Mouse (Mus musculus): ENCODE results near the gene Prok2. TPM values are rescaled to one million over a fixed set of nuclear protein-coding genes. Genes with fewer than 3 reads are reported as not detected.

Gene Prok2
- polyA plus RNA-seq, 1 experiment, result not detected

DNA sequence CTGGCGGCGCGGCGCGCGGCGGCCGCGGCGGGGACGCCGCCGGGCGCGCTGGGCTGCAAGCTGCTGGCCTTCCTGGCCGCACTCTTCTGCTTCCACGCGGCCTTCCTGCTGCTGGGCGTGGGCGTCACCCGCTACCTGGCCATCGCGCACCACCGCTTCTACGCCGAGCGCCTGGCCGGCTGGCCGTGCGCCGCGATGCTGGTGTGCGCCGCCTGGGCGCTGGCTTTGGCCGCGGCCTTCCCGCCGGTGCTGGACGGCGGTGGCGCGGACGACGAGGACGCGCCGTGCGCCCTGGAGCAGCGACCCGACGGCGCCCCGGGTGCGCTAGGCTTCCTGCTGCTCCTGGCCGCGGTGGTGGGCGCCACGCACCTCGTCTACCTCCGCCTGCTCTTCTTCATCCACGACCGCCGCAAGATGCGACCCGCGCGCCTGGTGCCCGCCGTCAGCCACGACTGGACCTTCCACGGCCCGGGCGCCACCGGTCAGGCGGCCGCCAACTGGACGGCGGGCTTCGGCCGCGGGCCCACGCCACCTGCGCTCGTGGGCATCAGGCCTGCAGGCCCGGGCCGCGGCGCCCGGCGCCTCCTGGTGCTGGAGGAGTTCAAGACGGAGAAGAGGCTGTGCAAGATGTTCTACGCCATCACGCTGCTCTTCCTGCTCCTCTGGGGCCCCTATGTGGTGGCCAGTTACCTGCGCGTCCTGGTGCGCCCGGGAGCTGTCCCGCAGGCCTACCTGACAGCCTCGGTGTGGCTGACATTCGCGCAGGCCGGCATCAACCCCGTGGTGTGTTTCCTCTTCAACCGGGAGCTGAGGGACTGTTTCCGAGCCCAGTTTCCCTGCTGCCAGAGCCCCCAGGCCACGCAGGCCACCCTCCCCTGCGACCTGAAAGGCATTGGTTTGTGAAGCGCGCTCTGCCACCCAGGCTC is 33.0 kb downstream of the Prok2 start:
- TF ChIP-seq CTCF (IDR thresholded peaks at IDR 0.05; ENCODE audit: extremely low read depth, insufficient read length, insufficient replicate concordance, low read depth, low read length), result no peak
- TF ChIP-seq POLR2A (IDR thresholded peaks at IDR 0.05; ENCODE audit: low read depth, low read length), result no peak
- 3% methylated on average over 110 of the region's 110 CpGs for whole genome bisulfite sequencing
- H3K27me3 ChIP-seq (ENCODE audit: control insufficient read depth, insufficient read depth, low read length), result peaks cover 27% of the 10 kb centered on the region

DNA sequence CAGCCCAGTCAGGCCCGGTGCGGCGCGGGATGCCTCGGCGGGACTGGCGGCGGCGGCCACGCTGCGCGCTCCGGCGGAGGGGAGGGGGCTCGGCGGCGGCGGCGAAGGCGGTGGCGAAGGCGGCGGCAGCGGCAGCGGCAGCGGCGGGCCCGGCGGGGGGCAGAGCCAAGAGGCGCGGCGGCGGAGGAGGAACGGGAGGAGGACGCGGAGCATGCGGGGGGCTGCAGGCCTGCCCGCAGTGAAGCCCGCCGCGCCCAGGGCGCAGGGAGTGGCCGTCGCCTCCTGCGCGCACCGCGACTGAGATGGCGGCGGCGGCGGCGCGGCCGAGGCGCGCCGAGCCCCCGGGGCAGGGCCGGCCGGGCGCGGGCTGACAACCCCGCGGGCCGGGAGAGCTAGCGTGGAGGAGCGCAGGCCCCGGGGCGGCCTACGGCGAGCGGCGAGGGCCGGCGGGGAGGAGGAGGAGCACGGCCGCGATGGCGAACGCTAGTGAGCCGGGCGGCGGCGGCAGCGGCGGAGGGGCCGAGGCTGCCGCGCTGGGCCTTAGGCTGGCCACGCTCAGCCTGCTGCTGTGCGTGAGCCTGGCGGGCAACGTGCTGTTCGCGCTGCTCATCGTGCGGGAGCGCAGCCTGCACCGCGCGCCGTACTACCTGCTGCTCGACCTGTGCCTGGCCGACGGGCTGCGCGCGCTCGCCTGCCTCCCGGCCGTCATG is 33.8 kb downstream of the Prok2 start, which contains the start of gene Gpr27:
Gene Gpr27 (plus strand): TSS at position 474 of the 710 bp plus-strand sequence.
- no peak for TF ChIP-seq POLR2A (IDR thresholded peaks at IDR 0.05; ENCODE audit: low read depth, low read length)
- TF ChIP-seq CTCF (IDR thresholded peaks at IDR 0.05; ENCODE audit: extremely low read depth, insufficient read length, insufficient replicate concordance, low read depth, low read length), result no peak
- peaks cover 2% of the 10 kb centered on the region; the same call in 1 of the 2 replicates for H3K4me1 ChIP-seq (ENCODE audit: control insufficient read depth, insufficient read depth, insufficient read length, low read length)
- H3K27me3 ChIP-seq (ENCODE audit: control insufficient read depth, insufficient read depth, low read length), result peaks cover 26% of the 10 kb centered on the region
- no peak within 1 kb of the TSS for H3K27ac ChIP-seq (ENCODE audit: insufficient read depth, low read depth, low read length)
- WGBS, result 1% methylated on average over 101 of the region's 112 CpGs
- no peaks in the 10 kb centered on the region for H3K36me3 ChIP-seq (ENCODE audit: control insufficient read depth, insufficient read depth, low read length)
- peak within 1 kb of the TSS; percentile 82 for H3K4me3 ChIP-seq (ENCODE audit: low read depth, low read length)

More for the DNA sequence above, 33.0 kb downstream of the Prok2 start:
- H3K4me1 ChIP-seq (ENCODE audit: control insufficient read depth, insufficient read depth, insufficient read length, low read length), result peaks cover 2% of the 10 kb centered on the region; the same call in 1 of the 2 replicates
- no peak overlapping the region for H3K27ac ChIP-seq (ENCODE audit: insufficient read depth, low read depth, low read length)
- H3K4me3 ChIP-seq (ENCODE audit: low read depth, low read length), result peak overlapping the region; percentile 82
- no peaks in the 10 kb centered on the region for H3K36me3 ChIP-seq (ENCODE audit: control insufficient read depth, insufficient read depth, low read length)

DNA sequence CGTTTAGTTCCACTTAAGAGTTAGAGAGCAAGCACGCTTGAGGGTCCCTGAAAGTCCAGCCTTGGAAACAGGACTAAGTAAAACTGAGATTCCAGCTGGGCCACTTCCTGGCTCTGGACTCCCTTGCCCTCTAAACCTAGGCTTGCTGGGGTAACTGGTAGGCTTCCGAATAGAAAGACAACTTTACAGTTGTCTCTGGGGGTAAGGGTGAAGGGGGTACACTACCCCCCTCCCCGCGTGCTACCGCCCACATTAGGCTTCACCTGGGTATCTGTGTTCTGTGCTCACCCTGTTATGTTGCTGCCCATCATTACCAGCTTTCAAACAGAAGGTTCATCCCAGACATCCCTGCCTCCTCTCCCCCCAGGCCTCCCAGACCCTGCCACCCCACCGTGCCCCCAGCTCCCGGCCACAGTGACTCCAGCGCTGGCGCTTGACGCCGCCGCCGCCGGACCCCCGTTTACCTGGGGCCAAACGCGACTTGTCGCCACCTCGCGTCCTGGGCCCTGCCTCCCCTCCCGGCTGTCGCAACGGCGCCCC is 34.5 kb downstream of the Prok2 start:
- Histone ChIP-seq H3K4me3 (ENCODE audit: low read depth, low read length) (peak overlapping the region; percentile 82), H3K27me3 (ENCODE audit: control insufficient read depth, insufficient read depth, low read length) (peaks cover 26% of the 10 kb centered on the region), H3K4me1 (ENCODE audit: control insufficient read depth, insufficient read depth, insufficient read length, low read length) (peaks cover 2% of the 10 kb centered on the region; the same call in 1 of the 2 replicates), H3K36me3 (ENCODE audit: control insufficient read depth, insufficient read depth, low read length) (no peaks in the 10 kb centered on the region), H3K27ac (ENCODE audit: insufficient read depth, low read depth, low read length) (no peak overlapping the region)
- 12% methylated on average over 25 of the region's 25 CpGs for WGBS
- TF ChIP-seq CTCF (IDR thresholded peaks at IDR 0.05; ENCODE audit: extremely low read depth, insufficient read length, insufficient replicate concordance, low read depth, low read length) (no peak), POLR2A (IDR thresholded peaks at IDR 0.05; ENCODE audit: low read depth, low read length) (no peak)

DNA sequence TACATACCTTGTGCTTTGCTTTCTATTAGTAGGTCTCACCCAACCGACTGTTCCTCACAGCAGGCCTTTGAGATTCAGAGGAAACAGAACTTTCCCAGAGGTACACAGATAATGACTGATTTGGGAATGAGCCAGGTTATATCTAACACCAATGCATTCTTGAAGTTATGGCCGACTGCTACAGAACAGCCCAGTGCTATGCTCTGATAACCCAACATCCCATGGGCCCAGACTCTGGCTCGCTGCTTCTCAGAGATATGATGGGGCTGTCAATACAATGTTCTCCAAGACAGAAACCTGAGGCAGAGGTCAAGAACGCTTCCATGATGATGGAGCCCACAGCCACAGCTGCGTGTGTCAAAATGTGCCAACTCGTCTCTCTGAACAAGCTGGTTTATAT is 37.7 kb downstream of the Prok2 start:
- Histone ChIP-seq H3K27me3 (ENCODE audit: control insufficient read depth, insufficient read depth, low read length) (peaks cover 20% of the 10 kb centered on the region), H3K36me3 (ENCODE audit: control insufficient read depth, insufficient read depth, low read length) (no peaks in the 10 kb centered on the region), H3K27ac (ENCODE audit: insufficient read depth, low read depth, low read length) (no peak overlapping the region), H3K4me3 (ENCODE audit: low read depth, low read length) (no peak overlapping the region), H3K4me1 (ENCODE audit: control insufficient read depth, insufficient read depth, insufficient read length, low read length) (peaks cover 2% of the 10 kb centered on the region; the same call in 1 of the 2 replicates)
- WGBS, result 75% methylated on average over 6 of the region's 6 CpGs
- no peak for TF ChIP-seq CTCF (IDR thresholded peaks at IDR 0.05; ENCODE audit: extremely low read depth, insufficient read length, insufficient replicate concordance, low read depth, low read length)
- TF ChIP-seq POLR2A (IDR thresholded peaks at IDR 0.05; ENCODE audit: low read depth, low read length), result no peak

DNA sequence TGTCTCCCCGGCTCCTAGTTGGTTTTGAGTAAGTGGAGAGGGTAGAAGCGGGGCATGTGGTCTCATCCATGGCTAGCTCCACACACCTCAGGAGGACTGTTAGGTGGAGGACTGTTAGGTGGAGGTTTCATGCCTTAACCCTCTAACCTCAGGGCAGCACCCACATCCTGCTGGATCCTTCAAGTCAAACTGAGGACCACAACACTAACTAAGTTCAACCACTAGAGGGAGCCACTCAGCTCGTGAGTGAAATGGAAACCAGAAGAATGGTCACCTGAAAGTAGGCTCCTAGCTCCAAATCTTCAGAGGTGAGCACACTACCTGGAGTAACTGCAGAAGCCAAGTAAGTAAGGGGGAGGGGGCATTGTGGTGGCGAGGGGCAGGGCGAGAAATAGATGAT is 41.3 kb downstream of the Prok2 start:
- no peaks in the 10 kb centered on the region for H3K27me3 ChIP-seq (ENCODE audit: control insufficient read depth, insufficient read depth, low read length)
- WGBS, result 52% methylated on average over 5 of the region's 5 CpGs
- H3K36me3 ChIP-seq (ENCODE audit: control insufficient read depth, insufficient read depth, low read length), result no peaks in the 10 kb centered on the region
- TF ChIP-seq POLR2A (IDR thresholded peaks at IDR 0.05; ENCODE audit: low read depth, low read length), result no peak
- TF ChIP-seq CTCF (IDR thresholded peaks at IDR 0.05; ENCODE audit: extremely low read depth, insufficient read length, insufficient replicate concordance, low read depth, low read length), result peak; percentile 59; the same call in 1 of the 2 replicates
- H3K27ac ChIP-seq (ENCODE audit: insufficient read depth, low read depth, low read length), result no peak overlapping the region
- H3K4me3 ChIP-seq (ENCODE audit: low read depth, low read length), result no peak overlapping the region
- no peaks in the 10 kb centered on the region for H3K4me1 ChIP-seq (ENCODE audit: control insufficient read depth, insufficient read depth, insufficient read length, low read length)

DNA sequence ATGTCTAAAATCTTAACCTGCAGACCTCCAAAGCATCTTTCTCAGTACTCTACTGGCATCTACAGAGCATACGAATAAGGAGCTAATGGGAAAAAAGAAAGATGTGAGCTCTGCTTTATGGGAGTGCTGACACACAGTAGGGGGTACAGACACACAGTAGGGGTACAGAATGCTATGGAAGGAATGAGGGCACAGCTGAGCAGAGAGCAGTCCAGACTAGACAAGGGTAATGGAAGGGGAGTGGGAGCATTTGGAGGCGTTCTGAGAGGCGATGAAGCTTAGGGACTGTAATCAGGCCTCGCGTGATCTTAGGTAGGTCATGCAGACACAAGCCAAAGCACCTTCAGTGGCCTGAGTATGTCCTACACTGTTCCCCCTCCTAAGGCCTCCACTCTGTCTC is 42.2 kb downstream of the Prok2 start:
- Histone ChIP-seq H3K36me3 (ENCODE audit: control insufficient read depth, insufficient read depth, low read length) (no peaks in the 10 kb centered on the region), H3K27me3 (ENCODE audit: control insufficient read depth, insufficient read depth, low read length) (no peaks in the 10 kb centered on the region), H3K4me1 (ENCODE audit: control insufficient read depth, insufficient read depth, insufficient read length, low read length) (no peaks in the 10 kb centered on the region), H3K4me3 (ENCODE audit: low read depth, low read length) (no peak overlapping the region), H3K27ac (ENCODE audit: insufficient read depth, low read depth, low read length) (no peak overlapping the region)
- 94% methylated on average over 5 of the region's 5 CpGs for WGBS
- no peak for TF ChIP-seq CTCF (IDR thresholded peaks at IDR 0.05; ENCODE audit: extremely low read depth, insufficient read length, insufficient replicate concordance, low read depth, low read length)
- TF ChIP-seq POLR2A (IDR thresholded peaks at IDR 0.05; ENCODE audit: low read depth, low read length), result no peak
